Mouse (Mus musculus) left cerebral cortex, postnatal 36 days (tissue): Measurements from ENCODE around the gene BC051142. TPM values are rescaled to one million over a fixed set of nuclear protein-coding genes. Genes with fewer than 3 reads are reported as not detected.
"Not testable (repeated sequence)": the region's sequence is repeated elsewhere in the genome, so short reads cannot be mapped to it uniquely, and the experiment has no call there.

Experiments
- DNase-seq, 2 experiments: peaks; one replicate each; pipeline ENCODE4 v3.0.0; 2021 to 2022; ENCODE audit warnings: low spot score in 2 of 2, mixed read lengths in 1 of 2
- intact Hi-C: fragments of 180-260 bp; cut with DNase I; formaldehyde crosslinking; loops from one replicate; pipeline ENCODE4 v1.15.1; 2025
- total RNA-seq, 2 experiments: library from RNA; stranded (reverse); gene quantifications; 2 replicates each; pipeline ENCODE4 v1.2.3; 2021

BC051142 gene
- total RNA-seq, 2 experiments from 2014 or later, result 4.1 TPM

- DNase-seq, intact Hi-C loops: not testable (repeated sequence)
Measured at GRCm38 (mm10) chr17:34495156-34495555, 96.5 kb downstream of the BC051142 start.

- intact Hi-C loops, result no loop called here
- no peak for DNase-seq
Measured at GRCm38 (mm10) chr17:34496539-34496938, 97.9 kb downstream of the BC051142 start.

- DNase-seq, intact Hi-C loops: not testable (repeated sequence)
Measured at GRCm38 (mm10) chr17:34497319-34497718, 98.7 kb downstream of the BC051142 start.

GRCm38 (mm10) chr17:34497726-34498125, 99.1 kb downstream of the BC051142 start:
- intact Hi-C loops, DNase-seq: not testable (repeated sequence)

DNA sequence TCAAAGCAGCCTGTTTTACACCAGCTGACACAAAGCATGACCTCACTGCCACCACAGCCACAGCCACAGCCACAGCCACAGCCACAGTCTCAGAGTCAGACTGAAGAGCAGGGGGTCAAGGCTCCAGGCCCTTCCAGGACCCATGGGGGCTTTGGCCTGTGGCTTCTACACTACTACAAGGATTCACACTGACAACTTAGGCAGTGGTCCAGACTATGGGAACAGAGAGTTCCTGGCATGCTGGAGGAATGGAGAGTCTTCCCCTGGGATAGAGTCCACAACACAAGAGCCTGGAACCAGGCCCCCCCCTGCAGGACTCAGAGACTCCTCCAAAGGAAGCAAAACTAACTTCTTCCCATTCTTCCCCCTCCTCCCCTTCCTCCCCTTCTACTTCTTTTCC, 109.0 kb downstream of the BC051142 start:
- no peak for DNase-seq
- intact Hi-C loops, result no loop called here

Other genes starting within 250 kb of the BC051142 start
- 1 to 10 TPM in 1 of 2 experiments, under 1 TPM in 1; 0.94 to 1.1 TPM for gene H2-DMb1, start 245.7 kb upstream of the BC051142 start, total RNA-seq
- gene Tap1, start 211.3 kb upstream of the BC051142 start, total RNA-seq, result 1 to 10 TPM; 1.9 to 2.0 TPM
- gene Psmb9, start 211.1 kb upstream of the BC051142 start, total RNA-seq, result 1 to 10 TPM in 1 of 2 experiments, under 1 TPM in 1; 0.77 to 1.1 TPM
- gene Psmb8, start 201.1 kb upstream of the BC051142 start, total RNA-seq, result 1 to 10 TPM; 2.1 to 3.4 TPM
- gene Tap2, start 195.3 kb upstream of the BC051142 start, total RNA-seq, result 1 to 10 TPM; 6.6 to 7.7 TPM
- gene H2-Ob, start 159.9 kb upstream of the BC051142 start, total RNA-seq, result not detected
- 1 to 10 TPM; 1.9 to 2.5 TPM for gene H2-Ab1, start 141.1 kb upstream of the BC051142 start, total RNA-seq
- 1 to 10 TPM; 2.6 to 3.4 TPM for gene H2-Aa, start 111.0 kb upstream of the BC051142 start, total RNA-seq
- 1 to 10 TPM; 2.7 to 2.9 TPM for gene H2-Eb1, start 93.0 kb upstream of the BC051142 start, total RNA-seq
- gene H2-Eb2, start 73.2 kb upstream of the BC051142 start, total RNA-seq, result not detected
- gene Btnl2, start 44.0 kb upstream of the BC051142 start, total RNA-seq, result under 1 TPM; 0.50 to 0.74 TPM
- not detected for gene Btnl1, start 21.7 kb upstream of the BC051142 start, total RNA-seq
- not detected for gene Btnl4, start 78.5 kb downstream of the BC051142 start, total RNA-seq
- not detected for gene Btnl6, start 118.5 kb downstream of the BC051142 start, total RNA-seq
- 10 to 100 TPM; 11.3 to 16.1 TPM for gene Notch4, start 165.4 kb downstream of the BC051142 start, total RNA-seq
- gene Gpsm3, start 191.0 kb downstream of the BC051142 start, total RNA-seq, result 1 to 10 TPM; 2.6 to 2.9 TPM
- 10 to 100 TPM; 53.2 to 58.4 TPM for gene Pbx2, start 192.4 kb downstream of the BC051142 start, total RNA-seq
- under 1 TPM; 0.30 to 0.75 TPM for gene Ager, start 199.0 kb downstream of the BC051142 start, total RNA-seq
- gene Rnf5, start 204.9 kb downstream of the BC051142 start, total RNA-seq, result 10 to 100 TPM; 66.9 to 72.0 TPM
- gene Agpat1, start 205.4 kb downstream of the BC051142 start, total RNA-seq, result 100 to 1,000 TPM; 161 to 177 TPM
- gene Egfl8, start 217.2 kb downstream of the BC051142 start, total RNA-seq, result 1 to 10 TPM; 2.7 to 3.3 TPM
- gene Ppt2, start 229.7 kb downstream of the BC051142 start, total RNA-seq, result 10 to 100 TPM; 37.2 to 47.1 TPM
- 100 to 1,000 TPM; 148 to 168 TPM for gene Prrt1, start 230.7 kb downstream of the BC051142 start, total RNA-seq
- 10 to 100 TPM; 12.3 to 14.1 TPM for gene Fkbpl, start 245.9 kb downstream of the BC051142 start, total RNA-seq
- 10 to 100 TPM; 63.9 to 66.4 TPM for gene Atf6b, start 248.3 kb downstream of the BC051142 start, total RNA-seq